Mouse (Mus musculus) spleen, adult 2 months (tissue): ENCODE measurements around the gene Spsb1. TPM values are rescaled to one million over a fixed set of nuclear protein-coding genes. Genes with fewer than 3 reads are reported as not detected.

Experiments used
- DNase-seq, 2 experiments: peaks; one replicate each; pipeline versions ENCODE4 v3.0.0 to v3.0.0-alpha.2; 2012 to 2021; ENCODE audit warnings: low spot score in 2 of 2, low read depth in 1 of 2
- H3K27ac ChIP-seq: fragments of 200-500 bp; 2 replicates; pipeline ENCODE4 v1.5.1; 2012; ENCODE audit warnings: low read length, inconsistent platforms; ENCODE audit not compliant: insufficient read depth
- H3K27me3 ChIP-seq: fragments of 200-500 bp; 2 replicates; pipeline ENCODE4 v1.6.1; 2012; ENCODE audit warnings: mild to moderate bottlenecking, moderate library complexity, low read length, inconsistent platforms; ENCODE audit not compliant: control insufficient read depth, insufficient read depth
- H3K36me3 ChIP-seq: fragments of 200-500 bp; 2 replicates; pipeline ENCODE4 v1.6.1; 2012; ENCODE audit warnings: mild to moderate bottlenecking, low read length, inconsistent platforms; ENCODE audit not compliant: control insufficient read depth, insufficient read depth
- H3K4me1 ChIP-seq: fragments of 200-500 bp; 2 replicates; pipeline ENCODE4 v1.6.1; 2011; ENCODE audit warnings: inconsistent platforms; ENCODE audit not compliant: control insufficient read depth, insufficient read depth, insufficient read length
- H3K4me3 ChIP-seq: fragments of 200-500 bp; 2 replicates; pipeline ENCODE4 v1.5.1; 2011; ENCODE audit warnings: mild to moderate bottlenecking, inconsistent platforms; ENCODE audit not compliant: insufficient read depth, insufficient read length; ENCODE audit errors: extremely low read depth
- CTCF ChIP-seq: fragments of 200-500 bp; IDR thresholded peaks from 2 replicates; pipeline ENCODE4 v1.5.1; 2011; ENCODE audit warnings: mild to moderate bottlenecking, inconsistent platforms; ENCODE audit not compliant: insufficient read depth, insufficient read length, insufficient replicate concordance; ENCODE audit errors: extremely low read depth
- POLR2A ChIP-seq: fragments of 200-500 bp; IDR thresholded peaks from 2 replicates; pipeline ENCODE4 v1.6.1; 2011; ENCODE audit warnings: low read depth, low read length, inconsistent platforms
- WGBS: fragments of 180-500 bp; shearing (Covaris S2); methylation state at CpG from one replicate; pipeline ENCODE4 v1.1.7; 2018; 5-methylcytosine and 5-hydroxymethylcytosine counted together
- polyA plus RNA-seq: library from polyadenylated mRNA; depleted of rRNA; stranded (reverse); fragments of >200 nt; gene quantifications from 2 replicates; pipeline ENCODE4 v1.2.3, GENCODE M21; 2012

Gene Spsb1
- polyA plus RNA-seq, 1 experiment, result 5.9 TPM

DNA sequence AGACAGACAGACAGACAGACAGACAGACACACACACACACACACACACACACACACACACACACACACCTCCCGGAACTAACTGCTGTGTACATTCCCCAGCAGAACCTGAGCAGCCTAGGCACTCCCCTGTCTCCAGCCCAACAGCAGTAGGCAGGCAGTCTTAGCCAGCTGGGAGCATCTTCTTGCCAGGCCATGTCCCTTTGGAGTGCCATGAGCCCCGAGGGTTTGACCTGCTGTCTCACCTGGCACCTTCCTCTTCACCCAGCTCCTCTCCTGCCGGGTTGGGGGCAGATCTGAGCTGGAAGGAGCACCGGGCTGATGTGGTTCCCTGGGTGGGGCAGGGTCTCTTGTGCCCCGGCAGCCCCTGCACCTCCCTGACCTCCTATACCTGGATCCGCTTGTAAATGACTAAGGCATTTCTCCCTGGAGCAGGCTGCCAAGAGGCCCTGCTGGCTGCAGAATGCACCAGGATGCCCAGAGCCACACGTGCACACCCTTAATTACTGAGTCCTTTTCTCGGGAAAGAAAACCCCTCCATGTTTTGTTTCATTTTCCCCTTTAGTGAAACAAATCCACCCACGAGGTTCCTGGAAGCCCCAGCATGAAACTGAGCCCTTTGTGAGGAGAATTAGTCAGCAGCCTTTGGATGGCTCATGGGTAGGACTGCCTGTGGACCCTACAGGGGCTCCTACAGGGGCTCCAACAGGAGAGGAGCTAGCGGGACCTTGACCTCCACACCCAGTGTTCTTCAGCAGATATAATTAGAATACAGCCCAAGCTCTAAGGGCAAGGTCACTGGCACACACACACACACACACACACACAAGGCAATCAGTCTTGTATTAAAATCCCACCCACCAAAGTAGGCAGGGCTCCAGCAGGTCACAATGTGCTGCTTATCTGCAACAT is 11.8 kb downstream of the Spsb1 start:
- Histone ChIP-seq H3K36me3 (no peaks in the 10 kb centered on the region), H3K4me3 (no peak overlapping the region), H3K27ac (no peak overlapping the region), H3K27me3 (no peaks in the 10 kb centered on the region), H3K4me1 (no peaks in the 10 kb centered on the region)
- no peak for TF ChIP-seq POLR2A
- TF ChIP-seq CTCF, result no peak
- DNase-seq, result no peak
- WGBS, result 69% methylated on average over 10 of the region's 10 CpGs

DNA sequence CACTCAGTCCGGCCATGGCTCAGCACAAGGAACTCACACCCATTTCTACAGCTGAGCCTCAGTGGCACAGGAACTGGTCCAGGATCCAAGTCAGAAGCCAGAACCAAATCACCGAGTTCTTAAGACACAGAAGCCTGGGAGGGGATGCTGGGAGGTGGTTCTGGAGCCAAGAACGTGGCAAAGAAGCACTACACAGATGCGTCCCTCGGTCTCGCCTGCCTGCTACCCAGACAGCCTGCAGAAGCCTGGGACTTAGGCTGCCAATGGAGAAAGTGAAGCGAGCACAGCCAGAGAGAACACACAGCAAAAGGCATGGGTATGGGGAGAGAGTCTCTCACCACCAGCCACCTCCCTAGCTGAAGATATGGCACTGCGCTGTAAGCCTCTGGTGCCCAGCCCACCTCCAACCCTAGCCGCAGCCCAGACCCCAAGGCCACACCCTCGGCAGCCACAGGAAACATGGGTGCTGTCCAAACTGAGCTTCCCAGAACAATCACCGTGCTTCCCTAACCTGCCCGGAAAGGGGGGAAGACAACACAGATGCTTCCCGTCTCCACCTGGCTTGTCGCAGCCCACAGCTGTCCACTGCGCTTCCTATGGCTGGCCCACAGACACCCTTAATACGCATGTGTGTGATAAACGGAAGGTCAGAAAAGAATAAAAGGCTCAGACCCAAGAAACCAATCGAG is 13.6 kb downstream of the Spsb1 start:
- Histone ChIP-seq H3K27me3 (no peaks in the 10 kb centered on the region), H3K27ac (no peak overlapping the region), H3K4me3 (no peak overlapping the region), H3K4me1 (no peaks in the 10 kb centered on the region), H3K36me3 (no peaks in the 10 kb centered on the region)
- TF ChIP-seq POLR2A, result no peak
- no peak for TF ChIP-seq CTCF
- WGBS, result 43% methylated on average over 18 of the region's 18 CpGs
- DNase-seq, result no peak

DNA sequence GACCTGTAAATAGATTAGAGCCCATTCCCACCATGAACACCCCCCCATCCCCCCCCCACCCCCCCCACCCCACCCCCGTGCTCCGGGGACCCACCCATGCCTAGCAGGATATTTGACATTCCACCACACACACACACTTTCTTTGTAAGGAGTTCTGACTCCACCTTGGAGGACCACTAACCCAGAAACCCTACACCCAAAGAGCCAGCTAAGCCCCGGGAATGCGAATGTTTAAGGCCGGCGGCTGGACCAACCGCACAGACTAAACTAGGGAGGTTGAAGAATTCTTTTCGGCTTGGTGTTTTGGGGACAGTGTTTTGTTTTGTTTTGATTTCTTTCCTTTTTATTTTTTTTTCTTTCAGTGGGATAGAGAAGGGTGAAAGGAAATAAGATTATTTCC is 16.1 kb downstream of the Spsb1 start:
- H3K27me3 ChIP-seq, result no peaks in the 10 kb centered on the region
- H3K4me3 ChIP-seq, result no peak overlapping the region
- no peak for TF ChIP-seq POLR2A
- no peaks in the 10 kb centered on the region for H3K4me1 ChIP-seq
- 84% methylated on average over 8 of the region's 8 CpGs for WGBS
- no peaks in the 10 kb centered on the region for H3K36me3 ChIP-seq
- no peak overlapping the region for H3K27ac ChIP-seq
- no peak for DNase-seq

DNA sequence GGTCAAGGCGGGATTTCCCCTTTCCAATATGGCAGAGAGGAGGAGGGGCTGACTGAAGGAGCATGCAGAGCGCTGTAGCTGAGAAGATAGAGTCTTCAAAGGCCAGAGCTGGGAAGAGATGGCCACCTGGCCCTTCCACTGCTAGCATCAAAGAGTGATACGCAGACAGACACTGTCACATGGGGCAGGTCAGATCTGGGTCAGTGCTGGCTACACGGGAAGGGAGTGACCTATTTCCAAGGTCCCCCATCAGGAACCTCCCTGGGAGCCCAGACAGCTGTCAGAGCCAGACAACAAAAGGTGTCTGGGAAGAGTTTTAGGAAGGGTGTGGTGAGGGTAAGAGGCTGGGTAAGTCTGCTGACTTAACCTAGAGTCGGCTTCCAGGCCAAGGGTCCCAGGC is 17.9 kb downstream of the Spsb1 start:
- Histone ChIP-seq H3K4me1 (no peaks in the 10 kb centered on the region), H3K36me3 (no peaks in the 10 kb centered on the region), H3K27me3 (no peaks in the 10 kb centered on the region), H3K4me3 (no peak overlapping the region), H3K27ac (no peak overlapping the region)
- no peak for TF ChIP-seq CTCF
- no peak for TF ChIP-seq POLR2A
- WGBS, result 75% methylated on average over 5 of the region's 5 CpGs
- no peak for DNase-seq

DNA sequence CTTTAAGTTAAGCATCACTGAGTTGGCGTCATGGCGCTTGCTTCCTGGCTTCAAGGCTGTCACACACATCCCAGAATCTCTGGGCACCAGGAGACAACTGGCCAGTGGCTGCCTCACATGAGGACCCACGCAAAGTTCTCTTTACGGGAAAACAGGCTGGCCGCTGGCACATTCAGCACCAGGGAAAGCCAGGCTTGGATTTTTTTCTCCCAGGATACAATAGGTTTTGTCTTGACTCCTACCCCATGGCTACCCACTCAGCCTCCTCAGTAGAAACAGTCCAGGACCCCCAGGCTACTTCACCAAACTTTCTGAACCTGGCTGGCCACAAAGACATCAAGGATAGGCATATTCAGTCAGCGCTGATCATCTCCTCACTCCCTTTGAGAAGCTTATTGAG is 19.4 kb downstream of the Spsb1 start:
- Histone ChIP-seq H3K4me1 (no peaks in the 10 kb centered on the region), H3K36me3 (no peaks in the 10 kb centered on the region), H3K4me3 (no peak overlapping the region), H3K27ac (no peak overlapping the region), H3K27me3 (no peaks in the 10 kb centered on the region)
- DNase-seq, result no peak
- no peak for TF ChIP-seq POLR2A
- TF ChIP-seq CTCF, result no peak
- WGBS, result 86% methylated on average over 6 of the region's 6 CpGs

DNA sequence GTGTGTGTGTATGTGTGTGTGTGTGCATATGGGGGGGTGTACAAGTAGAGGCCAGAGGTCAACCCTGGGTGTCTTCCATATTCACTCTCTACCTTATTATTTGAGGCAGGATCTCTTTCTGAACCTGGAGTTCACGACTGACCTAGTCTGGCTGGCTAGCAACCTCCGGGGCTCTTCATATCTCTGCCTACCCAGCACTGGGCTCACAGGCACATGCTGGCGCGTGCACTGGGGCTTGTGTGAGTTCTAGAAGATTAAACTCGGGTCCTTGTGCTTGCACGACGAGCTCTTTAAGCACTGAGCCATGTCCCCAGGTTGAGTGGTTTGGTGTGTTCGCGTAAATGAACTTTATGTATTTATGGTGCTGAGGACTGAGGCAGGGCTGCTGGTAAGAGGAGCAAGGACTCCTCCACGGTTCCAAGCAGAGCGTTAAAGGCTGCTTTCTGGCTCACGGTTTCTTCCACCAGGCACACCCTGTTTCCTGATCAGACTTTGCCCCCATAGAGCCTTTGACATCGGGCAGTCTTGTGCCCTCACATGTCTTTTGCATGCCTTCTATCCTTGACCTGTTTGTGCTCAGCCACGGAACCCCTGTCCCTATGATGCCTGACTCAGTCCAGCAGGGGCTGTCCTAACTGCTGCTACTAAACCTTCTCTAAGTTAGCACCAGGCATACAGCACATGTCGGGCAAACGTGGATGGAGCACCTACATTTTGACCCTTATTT is 21.2 kb downstream of the Spsb1 start:
- H3K27me3 ChIP-seq, result no peaks in the 10 kb centered on the region
- 86% methylated on average over 16 of the region's 16 CpGs for WGBS
- TF ChIP-seq CTCF, result no peak

More for the DNA sequence above, 21.2 kb downstream of the Spsb1 start:
- Histone ChIP-seq H3K4me1 (no peaks in the 10 kb centered on the region), H3K27ac (no peak overlapping the region), H3K36me3 (no peaks in the 10 kb centered on the region), H3K4me3 (no peak overlapping the region)
- DNase-seq, result no peak
